Mouse (Mus musculus) 3T3-L1 (cell line): ENCODE results near the gene Rxra.

Experiments used
- DNase-seq: peaks from one replicate; pipeline ENCODE4 v3.0.0-alpha.2; 2015; ENCODE audit warnings: low read depth, low spot score

The Rxra gene

DNA sequence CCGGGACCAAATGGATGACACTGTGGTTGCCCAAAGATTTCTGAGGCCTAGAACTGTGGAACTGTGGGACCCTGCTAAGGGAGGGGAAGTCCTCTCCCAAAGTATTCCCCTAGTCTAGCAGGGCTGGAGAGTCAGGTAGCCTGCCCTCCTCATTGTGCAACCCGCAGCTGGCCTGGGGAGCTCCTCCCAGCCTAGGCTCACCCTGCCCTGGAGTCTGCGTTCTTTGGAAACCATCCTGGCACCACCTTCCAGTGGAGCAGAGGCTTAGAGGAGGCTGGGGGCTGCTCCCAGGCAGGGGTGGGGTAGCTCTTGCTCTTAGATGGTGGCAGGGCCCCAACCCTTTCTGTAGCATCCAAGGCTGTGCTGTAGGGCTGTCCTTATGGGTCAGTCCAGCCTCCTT, 26.0 kb downstream of the Rxra start:
- DNase-seq = no peak

DNA sequence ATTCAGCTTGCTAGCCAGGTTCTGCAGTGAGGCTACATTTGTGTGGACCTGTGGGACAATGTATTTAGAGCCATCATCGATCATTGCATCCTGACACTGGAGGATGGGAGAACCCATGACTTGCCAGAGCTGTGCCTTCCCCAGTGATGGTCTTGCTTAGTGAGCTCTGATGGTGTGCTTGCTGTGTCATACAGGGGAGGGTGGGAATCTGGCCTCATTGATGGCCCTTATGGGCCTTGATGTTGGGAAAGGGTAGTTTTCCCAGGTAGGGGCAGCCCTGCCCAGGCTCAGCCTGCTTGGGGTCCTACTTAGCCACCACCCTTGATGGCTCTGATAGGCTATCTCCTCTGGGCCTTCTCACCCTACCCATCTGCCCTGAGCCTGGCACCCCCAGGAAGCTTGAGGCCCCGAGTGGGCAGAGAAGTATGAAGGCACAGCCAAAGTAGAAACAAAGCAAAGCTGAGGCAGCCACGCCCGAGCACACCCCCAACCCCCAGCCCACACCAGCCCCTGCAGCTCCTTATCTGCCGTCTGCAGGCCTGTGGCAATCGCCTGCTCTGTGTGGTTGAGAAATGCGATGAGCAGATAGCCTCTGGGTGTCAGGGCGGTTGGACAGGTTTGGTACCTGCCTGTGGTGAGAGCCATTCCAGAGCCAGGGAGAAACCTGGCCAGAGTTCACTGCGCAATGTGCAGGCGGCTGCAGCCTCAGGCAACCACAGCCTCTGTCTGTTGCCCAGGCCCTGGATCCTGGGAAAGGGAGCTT, 26.8 kb downstream of the Rxra start:
- DNase-seq = no peak

DNA sequence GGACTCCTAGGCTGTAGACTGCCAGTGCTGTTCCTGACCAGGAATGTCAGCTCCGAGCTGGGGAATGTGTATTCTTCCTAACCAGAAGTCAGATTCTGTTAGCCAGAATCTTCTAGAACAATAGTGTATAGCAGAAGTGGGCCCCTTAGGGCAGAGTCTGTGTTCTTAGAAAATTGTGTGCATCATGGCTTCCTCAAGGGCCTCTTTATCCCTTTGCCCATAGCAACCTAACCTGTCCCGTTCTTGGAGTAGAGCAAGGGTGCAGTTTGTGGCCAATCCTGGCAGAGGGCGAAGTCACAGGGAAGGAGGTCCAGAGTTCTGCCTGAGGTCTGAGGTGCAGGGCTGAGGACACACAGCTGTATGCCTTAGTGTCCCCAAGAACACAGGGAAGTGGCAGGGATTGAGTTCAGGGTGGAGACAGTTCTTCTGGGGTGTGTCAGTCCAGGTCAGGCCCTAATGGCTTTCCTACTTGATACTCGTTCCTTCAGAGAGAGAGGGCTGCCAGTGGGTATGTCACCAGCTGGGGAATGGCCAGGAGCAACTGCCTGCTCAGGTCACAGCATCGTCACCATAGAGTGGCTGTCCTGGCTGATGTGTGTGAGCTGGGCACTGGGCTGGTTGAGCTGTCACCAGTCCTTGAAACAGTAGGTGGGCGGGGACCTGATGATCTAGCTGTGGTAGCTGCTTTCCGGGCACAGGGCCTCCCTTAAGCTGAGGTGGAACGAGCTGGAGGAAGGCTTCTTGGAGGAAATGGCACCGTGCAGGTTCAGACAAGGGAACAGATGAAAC, 27.8 kb downstream of the Rxra start:
- no peak for DNase-seq

DNA sequence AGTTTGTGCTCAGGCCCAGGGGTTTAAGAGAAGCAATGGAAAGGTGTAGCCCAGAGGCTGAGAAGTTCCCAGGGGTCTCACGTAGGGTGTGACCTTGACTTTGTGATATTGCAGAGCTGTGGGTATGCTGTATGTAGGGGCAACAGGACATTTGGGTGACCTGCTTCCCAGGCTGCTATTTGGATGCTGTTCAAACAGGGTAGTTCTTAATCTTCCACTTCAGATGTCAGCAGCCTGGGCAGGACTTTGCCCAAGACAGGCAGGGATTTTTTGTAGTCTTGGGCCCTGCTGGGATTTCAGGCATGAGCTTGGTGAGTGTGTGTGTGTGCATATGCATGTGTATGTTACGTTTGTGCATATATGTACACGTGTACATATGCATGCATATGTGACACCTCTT, 28.4 kb downstream of the Rxra start:
- no peak for DNase-seq

DNA sequence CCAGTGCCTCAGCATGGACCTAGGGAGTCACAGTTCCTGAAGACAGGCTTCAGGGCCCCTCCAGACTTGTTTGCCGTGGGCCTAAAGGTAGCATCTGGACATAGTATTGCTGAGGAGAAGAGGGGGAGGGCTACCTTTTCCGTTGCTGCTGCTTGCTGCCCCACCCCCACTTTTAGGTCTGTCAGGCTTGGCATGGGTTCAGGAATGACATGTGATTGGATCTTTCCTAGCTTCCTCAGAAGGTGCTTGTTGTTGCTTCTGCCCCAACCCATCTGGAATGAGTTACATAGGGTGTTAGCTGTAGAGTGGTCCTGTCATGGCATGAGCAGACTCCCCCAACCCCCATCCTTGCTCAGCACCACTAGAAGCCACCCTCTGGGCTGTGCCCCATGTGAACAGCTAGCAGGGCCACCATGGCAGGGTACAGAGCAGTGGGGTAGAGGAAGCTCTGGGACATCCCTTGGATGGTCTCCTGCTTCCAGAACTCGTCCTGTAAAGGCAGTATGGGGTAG, 34.7 kb downstream of the Rxra start:
- DNase-seq = peak; percentile 59

DNA sequence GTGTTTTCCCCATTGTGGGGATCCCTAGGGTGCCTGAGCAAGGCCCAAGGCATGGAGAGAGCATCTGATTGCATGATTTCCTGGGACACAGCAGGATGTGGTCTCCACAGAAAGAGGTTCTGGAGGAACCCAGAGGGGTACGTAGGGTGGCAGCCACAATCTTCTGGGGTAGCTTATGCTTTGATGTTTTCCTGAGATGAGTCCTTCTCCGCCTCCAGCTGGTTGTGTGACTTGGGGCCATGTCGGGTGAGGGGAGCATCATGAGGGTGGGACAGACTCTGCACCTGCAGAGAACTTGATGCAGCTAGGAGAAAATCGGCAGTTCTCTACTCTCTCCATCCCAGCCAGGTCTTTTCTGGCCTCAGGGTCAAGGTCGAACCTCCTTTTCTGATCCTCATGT, 36.4 kb downstream of the Rxra start:
- DNase-seq = no peak

DNA sequence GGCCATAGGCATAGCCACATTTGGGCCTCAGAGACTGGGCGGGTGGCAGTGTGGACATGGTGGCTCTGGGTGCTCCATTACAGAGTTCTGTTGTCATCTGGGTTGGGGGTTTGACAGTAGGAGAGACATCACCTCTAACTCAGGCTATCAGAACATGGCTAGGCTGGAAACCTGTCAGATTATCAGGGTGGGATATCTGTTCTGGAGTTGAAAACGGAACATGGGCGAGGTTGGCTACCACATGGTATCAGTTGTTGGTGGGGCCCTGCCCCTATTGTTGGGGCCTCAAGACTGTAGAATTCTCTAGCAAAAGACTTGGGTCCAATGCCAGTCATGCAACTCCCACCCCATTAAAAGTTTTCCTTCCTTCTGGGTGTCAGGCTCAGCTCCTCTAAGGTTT, 37.1 kb downstream of the Rxra start:
- no peak for DNase-seq

DNA sequence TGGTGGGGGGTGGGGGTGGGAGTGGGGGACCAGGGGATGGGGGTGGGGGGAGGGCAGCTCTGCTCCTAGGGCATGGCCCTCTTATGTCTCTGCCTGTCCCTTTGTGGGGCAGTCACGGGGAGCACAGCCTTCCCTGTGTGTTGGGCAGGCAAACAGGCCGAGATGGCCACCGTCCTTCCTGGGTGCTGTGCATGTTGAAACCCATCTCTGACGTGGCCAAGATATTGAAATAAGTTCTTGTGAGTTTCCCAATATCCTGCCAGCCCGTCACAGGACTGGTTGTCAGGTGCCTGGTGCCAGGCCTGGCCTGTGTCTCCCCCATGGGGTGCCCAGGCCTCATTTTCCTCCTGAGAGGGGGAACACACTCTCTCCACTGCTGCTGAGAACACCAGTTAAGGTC, 37.9 kb downstream of the Rxra start:
- DNase-seq = no peak

DNA sequence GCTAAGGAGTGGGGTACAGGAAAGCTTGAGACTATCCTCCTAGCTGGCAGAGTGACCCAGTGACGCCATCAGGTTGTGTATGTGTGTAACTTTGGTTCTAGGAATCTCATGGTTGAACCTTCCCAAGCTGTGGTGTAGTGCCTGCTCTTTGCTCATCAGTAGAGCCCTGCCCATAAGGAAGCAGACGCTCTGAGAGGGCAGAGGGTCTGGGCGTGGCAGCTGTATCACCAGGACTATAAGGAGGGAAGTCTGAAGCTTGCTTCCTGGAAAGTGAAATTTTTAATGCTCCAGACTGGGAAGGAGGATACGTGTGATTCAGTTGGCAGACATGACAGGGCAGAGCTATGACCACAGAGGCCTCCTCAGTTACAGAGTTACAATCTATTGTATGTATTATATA, 39.0 kb downstream of the Rxra start:
- peak; percentile 57 for DNase-seq

DNA sequence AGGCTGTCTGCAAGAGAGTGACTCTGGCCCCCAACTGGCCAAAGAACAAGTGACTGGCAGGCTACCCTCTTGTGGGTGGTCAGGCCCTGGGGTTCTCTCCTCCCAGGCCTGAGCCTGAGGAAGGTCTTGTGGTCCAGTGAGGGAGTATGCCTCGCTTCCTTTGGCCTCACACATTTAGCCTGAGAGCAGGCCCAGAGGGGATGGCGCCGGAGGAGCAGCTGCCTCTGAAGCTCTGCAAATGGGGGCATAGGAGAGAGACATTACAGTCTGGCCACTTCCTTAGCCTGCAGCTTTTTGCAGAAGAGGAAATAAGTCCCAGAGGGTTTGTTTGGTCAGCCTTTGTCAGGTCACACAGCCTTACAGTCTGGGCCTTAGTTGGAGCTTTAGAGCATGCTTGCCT, 40.1 kb downstream of the Rxra start:
- DNase-seq = no peak

DNA sequence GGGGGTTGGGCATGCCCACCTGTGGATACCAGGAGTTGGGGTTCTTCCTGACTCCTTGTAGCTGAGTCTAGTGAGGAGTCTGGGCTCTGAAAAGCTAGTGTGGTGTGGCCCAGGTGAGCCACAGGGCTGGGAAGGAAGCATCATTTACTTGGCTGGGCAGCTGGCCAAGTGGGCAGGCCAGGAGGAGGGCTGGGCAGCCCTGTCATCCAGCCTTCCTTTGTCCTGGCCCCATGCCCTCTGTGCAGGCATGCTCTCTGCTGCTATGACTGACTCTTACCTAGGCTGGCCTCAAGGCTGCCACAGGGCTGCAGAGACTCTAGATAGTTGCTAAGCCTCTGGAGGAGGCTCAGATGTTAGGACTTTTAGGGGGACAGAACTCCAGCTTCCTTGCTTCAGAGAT, 42.0 kb downstream of the Rxra start:
- DNase-seq = peak; percentile 83

DNA sequence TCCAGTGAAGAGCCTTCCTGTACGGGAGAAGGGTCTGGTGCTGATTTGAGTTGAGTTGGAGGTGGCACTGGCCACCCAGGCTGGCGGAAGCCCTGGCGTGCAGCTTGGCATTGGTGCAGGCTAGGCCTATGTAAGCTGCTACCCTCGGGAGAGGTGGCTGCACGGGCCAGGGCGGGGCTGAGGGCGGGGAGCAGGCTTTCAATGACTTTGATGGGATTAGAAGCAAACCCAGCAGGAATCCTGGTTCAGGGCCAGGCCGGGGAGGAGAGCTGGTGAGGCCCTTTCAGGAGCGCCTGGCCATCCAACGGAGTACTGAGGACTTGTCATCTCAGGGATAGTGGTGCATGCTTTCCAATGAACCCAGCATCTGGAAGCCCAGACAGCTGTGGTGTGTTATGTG, 43.4 kb downstream of the Rxra start:
- DNase-seq = no peak

DNA sequence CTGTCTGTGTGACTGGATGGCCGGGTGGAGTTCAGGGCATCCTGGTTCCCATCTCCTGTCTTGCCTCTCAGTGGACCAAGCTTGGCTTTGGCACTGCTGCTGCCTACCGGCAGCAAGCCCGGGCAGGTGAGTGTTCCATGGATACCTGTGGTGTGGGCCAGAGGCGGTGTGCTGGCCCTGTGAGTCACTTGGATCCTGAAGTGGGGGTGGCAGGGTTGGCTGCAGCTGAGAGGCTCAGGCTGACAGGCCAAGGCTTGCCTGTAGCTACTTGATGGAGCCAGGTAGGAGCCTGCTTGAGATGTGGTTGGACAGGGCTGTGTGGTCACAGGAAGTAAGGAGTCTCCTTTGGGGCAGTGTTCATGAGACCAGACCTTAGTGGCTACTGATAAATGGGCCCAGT, 45.4 kb downstream of the Rxra start:
- DNase-seq = no peak

DNA sequence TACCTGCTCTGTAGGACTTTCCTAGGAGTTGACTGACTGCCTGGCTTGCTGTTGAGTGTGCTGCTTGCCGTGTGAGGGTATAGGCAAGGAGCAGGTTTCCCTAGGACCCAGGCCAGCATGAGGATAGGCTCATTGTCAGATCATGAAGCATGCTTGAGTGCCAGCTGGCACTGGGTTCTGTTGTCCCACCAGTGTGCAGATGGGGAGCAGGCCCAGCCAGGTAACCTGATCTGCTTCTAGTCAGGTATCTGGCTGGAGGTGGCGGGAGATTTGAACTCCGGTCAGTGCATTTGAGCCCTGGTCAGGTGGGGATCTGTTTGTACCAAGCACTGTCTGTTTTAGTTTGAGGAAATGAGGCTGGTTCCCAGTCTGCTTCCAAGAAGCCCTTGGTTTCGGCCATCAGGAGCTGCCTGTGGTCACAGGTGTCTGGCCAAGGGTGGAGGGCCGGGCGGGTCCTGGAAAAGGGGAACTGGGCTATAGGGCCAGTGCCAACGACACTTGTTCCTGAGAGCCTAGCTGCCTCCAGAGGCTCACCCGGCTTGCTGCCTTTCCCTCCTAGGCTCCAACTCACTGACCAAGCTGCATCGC, 48.6 kb downstream of the Rxra start:
- no peak for DNase-seq

DNA sequence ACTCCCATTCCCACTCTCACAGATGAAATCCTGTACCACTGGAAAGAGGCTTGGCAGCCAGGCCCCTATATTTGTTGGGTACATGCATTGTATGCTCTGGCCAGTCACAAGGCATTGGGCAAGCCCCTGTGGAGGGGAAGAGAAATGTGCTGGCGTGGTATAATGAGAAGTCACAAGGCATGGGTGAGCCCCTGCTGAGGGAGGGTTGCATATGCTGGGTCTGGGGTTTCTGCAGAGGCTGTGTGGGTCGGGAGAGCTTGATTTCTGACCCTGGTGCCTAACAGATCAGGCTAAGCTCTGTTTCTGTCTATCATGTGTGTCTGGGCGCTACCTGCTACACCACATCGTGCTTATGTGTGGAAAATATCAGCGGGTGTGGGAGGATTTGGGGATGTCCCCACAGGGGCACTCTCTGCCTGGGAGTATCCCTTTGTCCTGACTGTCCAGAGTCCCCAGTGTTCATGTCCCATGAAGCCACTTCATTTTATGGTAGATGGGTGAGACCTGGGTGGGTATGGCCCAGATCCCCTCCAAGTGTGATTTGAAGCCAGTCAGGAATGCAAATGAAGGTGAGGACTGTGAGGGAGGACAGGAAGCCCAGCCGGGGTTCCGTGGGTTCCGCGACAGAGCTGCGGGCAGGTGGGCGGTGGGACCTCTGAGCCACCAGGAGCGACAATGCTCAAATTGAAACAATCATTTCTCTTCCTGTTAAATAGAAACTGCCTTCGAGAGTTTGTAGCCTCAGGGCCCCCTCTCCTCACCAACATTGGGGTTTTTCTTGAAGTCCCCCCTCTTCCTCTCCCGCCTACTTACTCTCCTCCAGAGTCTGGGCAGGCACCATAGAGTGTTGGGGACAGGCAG, 52.0 kb downstream of the Rxra start:
- no peak for DNase-seq

DNA sequence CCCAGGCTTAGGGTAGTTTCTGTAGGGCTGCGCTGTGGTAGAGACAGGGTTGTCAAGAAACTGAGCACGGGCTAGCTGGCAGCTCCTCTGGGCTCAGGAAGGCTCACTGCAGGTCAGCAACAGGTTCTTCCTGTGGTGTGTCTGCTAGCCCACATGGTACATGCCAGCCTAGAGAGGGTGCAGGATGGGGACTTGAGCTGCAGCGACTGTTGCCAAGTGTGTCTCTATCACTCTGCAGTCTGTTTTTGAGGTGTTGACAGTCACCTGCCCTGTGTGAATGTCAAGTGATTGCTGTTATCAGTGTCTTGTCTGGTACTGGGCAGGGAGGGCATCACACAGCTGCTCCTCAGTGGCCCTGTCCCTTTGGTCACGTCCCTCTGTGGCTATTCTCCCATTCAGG, 52.8 kb downstream of the Rxra start:
- no peak for DNase-seq

DNA sequence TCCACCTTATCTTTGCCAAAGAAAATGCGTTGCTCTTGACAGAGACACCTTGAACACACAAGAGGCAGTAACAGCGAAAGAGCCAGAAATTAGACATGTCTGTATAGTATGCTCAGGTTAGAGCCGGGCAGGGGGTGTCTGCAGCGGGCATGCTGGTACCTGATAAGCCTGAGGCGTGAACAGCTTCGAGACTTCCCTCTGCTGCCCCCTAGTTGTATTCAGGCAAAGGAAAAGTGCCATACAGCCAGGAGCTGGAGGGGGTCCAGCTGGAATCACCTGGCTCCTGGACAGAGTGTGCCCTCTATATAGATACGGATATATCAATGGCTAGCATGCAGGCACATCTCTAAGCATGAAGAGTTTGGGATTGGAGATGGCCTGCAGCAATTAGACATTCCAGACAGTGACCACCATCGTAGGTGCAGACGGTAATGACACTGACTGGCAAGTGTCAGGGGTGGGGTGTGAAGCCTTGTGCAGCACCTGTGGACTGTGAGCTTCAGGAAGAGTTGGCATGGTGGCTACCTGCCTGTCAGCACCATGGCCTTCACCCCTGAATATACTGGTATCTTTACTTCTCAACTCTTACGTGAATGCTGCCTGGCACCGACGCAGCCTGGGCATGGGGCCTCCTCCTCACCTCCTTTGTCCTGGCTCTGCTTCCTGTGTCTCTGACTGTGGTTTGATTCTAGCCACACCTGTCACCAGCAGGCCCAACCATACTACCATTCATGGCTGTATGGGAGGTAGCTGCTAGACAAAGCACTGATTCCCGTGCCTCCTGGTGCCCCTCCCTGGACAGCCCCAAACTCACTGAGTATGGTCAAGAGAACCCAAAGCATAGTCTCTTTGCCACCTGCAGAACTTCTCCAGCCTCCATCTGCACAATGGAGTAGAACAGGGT, 54.0 kb downstream of the Rxra start:
- no peak for DNase-seq

DNA sequence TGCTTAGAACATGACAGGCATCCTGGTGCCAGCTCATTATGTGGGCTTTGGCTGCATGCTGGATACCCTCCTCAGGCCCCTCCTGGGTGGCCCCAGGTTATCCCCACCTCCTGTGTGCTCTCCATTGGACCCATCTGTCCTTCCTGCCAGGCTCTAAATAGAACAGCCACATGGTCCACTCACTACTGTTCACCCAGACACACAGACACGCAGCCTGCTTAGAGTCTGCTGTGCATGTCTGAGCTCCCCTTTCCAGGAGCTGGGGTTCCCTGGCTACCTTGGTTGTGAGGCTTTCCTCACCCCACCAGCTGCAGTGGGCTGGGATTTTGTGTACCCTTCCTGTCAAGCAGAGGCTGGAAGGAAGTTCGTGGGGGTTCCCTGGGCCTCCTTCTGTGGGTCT, 56.8 kb downstream of the Rxra start:
- DNase-seq = no peak

DNA sequence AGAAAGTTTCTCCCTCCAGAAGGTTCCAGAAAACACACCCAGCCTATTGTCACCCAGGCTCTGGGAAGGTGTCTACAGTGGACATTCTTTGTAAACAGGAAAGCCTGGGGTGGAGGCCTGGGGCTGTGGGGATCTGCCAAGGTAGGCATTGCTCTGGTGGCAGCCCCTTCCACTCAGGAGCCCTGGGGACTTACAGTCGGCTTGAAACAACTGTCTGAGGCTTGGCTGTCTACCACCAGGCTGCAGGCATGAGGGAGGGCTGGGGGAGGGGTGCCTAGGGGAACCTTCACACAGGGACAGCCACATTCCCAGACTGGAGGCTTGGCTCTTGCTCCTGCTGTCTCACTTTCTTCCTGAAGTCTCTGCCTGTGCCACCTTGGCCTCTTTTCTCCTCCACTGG, 58.1 kb downstream of the Rxra start:
- DNase-seq = peak; percentile 68

DNA sequence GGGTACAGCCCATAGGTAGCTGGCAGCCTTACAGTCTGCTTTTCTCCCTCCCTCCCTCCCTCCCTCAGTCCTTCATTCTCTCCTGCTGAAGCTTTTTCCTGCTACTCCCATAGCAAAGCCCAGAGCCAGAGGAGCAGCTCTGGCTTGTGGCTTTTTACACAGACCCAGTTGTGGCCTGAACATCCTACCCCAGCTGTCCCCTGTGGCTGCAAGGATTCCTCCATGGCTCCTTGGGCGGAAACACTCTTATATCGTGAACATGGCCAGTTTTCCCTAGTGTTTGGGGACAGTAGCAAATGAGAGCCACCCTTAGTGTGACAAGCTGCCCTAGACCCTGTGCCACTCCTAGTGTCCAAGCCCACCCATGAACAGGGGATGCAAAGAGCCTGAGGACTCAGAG, 58.6 kb downstream of the Rxra start:
- DNase-seq = no peak

DNA sequence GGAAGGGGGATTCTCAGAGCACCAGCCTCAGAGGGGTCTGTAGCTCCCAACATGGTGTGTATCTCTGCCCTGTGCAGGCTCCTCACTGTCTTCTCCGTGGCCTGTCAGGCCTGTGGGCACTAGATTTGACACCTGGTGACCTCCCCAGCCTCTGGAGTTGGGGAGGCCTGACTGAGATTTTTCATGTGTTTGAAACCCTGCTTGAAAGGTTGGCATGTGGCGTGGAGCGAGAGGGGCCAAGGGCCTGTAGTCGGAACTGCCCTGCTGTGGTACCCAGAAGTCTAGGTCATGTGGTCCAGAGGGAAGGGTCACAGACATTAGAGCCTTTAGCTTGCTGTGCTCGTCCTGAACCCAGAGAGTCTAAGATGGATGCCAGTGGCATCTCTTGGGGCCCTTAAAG, 60.6 kb downstream of the Rxra start:
- no peak for DNase-seq
